Mouse (Mus musculus): ENCODE measurements at regions not wholly inside any gene's neighbourhood (a gene's known extent, or its start where the extent isn't known, plus 50 kb on each side); places are given as distances from the start of the nearest gene placed in this dataset.

DNA sequence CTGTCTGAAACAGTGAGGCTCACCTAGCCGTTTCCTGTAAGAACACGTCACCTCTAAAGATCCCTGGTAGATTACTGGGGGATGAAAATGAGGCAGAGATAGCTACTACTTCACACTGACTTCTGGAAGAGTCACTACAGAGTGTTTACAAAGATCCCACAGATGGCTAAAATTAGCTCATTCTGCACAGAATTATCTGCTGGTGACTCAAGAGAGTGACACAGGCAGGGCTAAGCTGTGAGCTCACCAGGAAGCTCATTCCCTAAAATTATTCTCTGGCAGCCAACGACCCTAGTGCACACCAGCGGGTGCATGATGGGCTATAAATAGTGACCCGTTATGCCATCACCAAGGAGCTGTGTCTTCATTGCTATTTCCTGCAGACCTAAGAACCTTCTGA, 53.2 kb upstream of the Ddah1 start:
- peak; percentile 71 for DNase-seq (ENCODE audit: low read depth, low spot score)

DNA sequence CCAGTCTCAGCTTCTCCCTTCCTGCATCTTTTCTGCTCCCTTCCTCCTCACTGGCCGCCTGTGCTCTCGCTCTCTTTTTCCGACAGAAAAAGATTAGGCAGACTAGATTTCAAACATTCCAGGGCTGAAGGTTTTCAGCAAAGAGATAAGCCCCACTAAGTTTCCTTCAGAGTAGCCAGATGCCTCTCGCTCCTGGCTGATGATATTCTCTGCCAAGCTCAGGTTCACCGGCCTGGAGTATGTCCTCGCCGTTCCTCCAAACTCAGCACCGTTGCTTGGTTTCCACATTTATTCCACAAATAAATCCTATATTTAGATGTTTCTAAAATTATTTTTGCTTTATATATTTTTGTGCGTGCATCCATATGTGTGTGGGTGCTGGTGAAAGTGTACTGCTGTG, 54.3 kb upstream of the Ccn1 start:
- DNase-seq (ENCODE audit: low read depth, low spot score) = no peak

DNA sequence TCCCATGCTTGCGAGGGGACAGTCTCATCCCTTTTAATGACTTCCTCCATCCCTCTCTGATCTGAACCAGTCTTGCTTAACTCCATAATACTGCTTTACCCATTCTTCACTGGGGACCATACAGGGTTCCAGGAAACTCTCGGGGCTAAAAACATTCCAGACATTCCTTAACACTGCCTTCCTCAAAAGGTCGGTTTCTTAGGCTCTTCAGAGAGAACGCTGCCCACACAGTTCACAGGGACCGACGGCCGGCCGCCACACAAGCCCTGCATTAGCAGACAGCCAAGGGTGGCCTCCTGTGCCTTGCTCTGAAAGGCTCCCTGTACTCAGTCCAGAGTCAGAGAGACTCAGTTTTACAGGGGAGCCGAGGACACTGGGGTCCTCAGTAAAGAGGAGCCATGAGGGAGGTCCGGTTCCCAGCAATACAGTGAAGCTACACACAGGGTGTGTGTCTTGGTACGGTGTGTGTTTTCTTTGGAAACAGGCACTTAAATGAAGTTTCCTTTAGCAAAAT, 53.7 kb upstream of the Ccn1 start:
- DNase-seq (ENCODE audit: low read depth, low spot score) = peak; percentile 42

DNA sequence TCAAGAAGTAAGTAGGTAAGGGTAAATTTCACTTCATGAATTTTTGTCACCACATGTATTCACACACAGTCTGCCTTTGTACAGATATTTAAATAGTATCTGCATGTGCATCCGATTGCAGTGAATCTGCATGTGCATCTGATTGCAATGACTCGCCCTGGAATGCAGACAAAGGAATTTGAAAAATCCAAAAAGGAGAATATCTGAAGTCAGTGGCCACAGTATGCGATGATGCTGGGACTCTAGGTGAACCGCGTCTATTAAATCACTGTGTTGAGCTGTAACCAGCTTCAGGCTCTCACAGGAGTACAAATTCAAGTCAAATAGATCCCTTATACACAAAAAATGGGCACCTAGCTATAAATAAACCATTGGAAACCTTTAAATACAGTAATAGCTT, 53.0 kb upstream of the Ccn1 start:
- DNase-seq (ENCODE audit: low read depth, low spot score) = peak; percentile 81

DNA sequence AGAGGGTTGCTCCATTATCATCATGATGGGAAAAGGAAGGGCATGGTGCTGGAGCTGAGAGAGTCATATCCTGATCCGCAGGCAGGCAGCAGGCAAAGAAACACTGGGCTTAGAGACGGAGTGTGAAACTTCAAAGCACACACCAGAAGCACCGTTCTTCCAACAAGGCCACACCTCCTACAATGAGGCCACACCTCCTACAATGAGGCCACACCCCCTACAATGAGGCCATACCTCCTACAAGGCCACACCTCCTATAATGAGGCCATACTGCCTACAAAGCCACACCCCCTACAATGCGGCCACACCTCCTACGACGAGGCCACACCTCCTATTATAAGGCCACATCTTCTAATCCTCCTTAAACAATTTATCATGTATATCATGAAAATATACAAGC, 52.2 kb upstream of the Ccn1 start:
- DNase-seq (ENCODE audit: low read depth, low spot score) = no peak

Measured in 3T3-L1 (cell line).